Mouse (Mus musculus) neural tube, embryonic 11.5 days (tissue): ENCODE data around the gene Rnf186. TPM values are rescaled to one million over a fixed set of nuclear protein-coding genes. Genes with fewer than 3 reads are reported as not detected.
A peak's percentile ranks its signal among the peaks of the same experiment; 100 is the strongest.

Experiments
- ATAC-seq: fragments of 200-750 bp; cut with Nextera tagmentation; 2 replicates; pipeline ENCODE4 v1.8.0; 2017; ENCODE audit warnings: moderate number of reproducible peaks, mild to moderate bottlenecking, moderate TSS enrichment, moderate library complexity; ENCODE audit not compliant: insufficient read depth, low FRiP score, low TSS enrichment
- DNase-seq: peaks from one replicate; pipeline ENCODE4 v3.0.0-alpha.2; 2015; ENCODE audit warnings: low spot score
- H3K27ac ChIP-seq: fragments of 300-500 bp; sonication (generic); 2 replicates; pipeline ENCODE4 v1.5.1; 2014; ENCODE audit warnings: low read depth, mild to moderate bottlenecking, low read length
- H3K27me3 ChIP-seq: fragments of 300-500 bp; sonication (generic); 2 replicates; pipeline ENCODE4 v1.6.1; 2014; ENCODE audit warnings: mild to moderate bottlenecking, low read length, mixed read lengths; ENCODE audit not compliant: control insufficient read depth, insufficient read depth
- H3K36me3 ChIP-seq: fragments of 300-500 bp; sonication (generic); 2 replicates; pipeline ENCODE4 v1.6.1; 2014; ENCODE audit warnings: mild to moderate bottlenecking, low read length, moderate library complexity, mixed read lengths; ENCODE audit not compliant: control insufficient read depth, insufficient read depth
- H3K4me1 ChIP-seq: fragments of 300-500 bp; sonication (generic); 2 replicates; pipeline ENCODE4 v1.6.1; 2014; ENCODE audit warnings: low read length, mixed read lengths; ENCODE audit not compliant: control insufficient read depth, insufficient read depth
- H3K4me2 ChIP-seq: fragments of 300-500 bp; sonication (generic); 2 replicates; pipeline ENCODE4 v1.6.1; 2014; ENCODE audit warnings: low read depth, mild to moderate bottlenecking, moderate library complexity
- H3K4me3 ChIP-seq: fragments of 300-500 bp; sonication (generic); 2 replicates; pipeline ENCODE4 v1.5.1; 2014; ENCODE audit warnings: low read depth, low read length
- H3K9ac ChIP-seq: fragments of 300-500 bp; sonication (generic); 2 replicates; pipeline ENCODE4 v1.6.1; 2014; ENCODE audit warnings: mild to moderate bottlenecking, low read length
- H3K9me3 ChIP-seq: fragments of 300-500 bp; sonication (generic); 2 replicates; pipeline ENCODE4 v1.6.1; 2016; ENCODE audit warnings: low read length; ENCODE audit not compliant: control insufficient read depth
- WGBS: fragments of 180-500 bp; shearing (Covaris S2); extraction: QIAGEN DNeasy Blood & Tissue Kit; methylation state at CpG from one replicate; pipeline ENCODE4 v1.1.7; 2014; 5-methylcytosine and 5-hydroxymethylcytosine counted together
- polyA plus RNA-seq: library from polyadenylated mRNA; unstranded; fragments of >200 nt; fragmentation: Nextera tagmentation; extraction: Ambion mirVana; gene quantifications from 2 replicates; pipeline ENCODE4 v1.2.1, GENCODE M21; 2014

Gene Rnf186
- not detected in 2 replicates for polyA plus RNA-seq

GRCm38 (mm10) chr4:138966866-138967265 is at the start of gene Rnf186:
TSS of gene Rnf186 (plus strand) at chr4:138967112.
- 94% methylated on average over 13 of the region's 13 CpGs for WGBS
- Histone ChIP-seq H3K4me2 (no peak within 1 kb of the TSS), H3K36me3 (no peaks in the 10 kb centered on the region), H3K27ac (no peak within 1 kb of the TSS), H3K4me1 (no peaks in the 10 kb centered on the region), H3K4me3 (no peak within 1 kb of the TSS), H3K27me3 (no peaks in the 10 kb centered on the region), H3K9me3 (no peaks in the 10 kb centered on the region), H3K9ac (no peak within 1 kb of the TSS)
- DNase-seq (no peak), ATAC-seq (no peak)

GRCm38 (mm10) chr4:138917282-138917681 is 49.6 kb upstream of the Rnf186 start:
- Histone ChIP-seq H3K4me2 (no peak overlapping the region), H3K36me3 (no peaks in the 10 kb centered on the region), H3K4me1 (peaks cover 4% of the 10 kb centered on the region; the same call in 1 of the 2 replicates), H3K4me3 (no peak overlapping the region), H3K27me3 (no peaks in the 10 kb centered on the region), H3K9ac (no peak overlapping the region), H3K27ac (no peak overlapping the region), H3K9me3 (no peaks in the 10 kb centered on the region)
- WGBS, result 84% methylated on average over 9 of the region's 9 CpGs
- DNase-seq (no peak), ATAC-seq (no peak)

DNA sequence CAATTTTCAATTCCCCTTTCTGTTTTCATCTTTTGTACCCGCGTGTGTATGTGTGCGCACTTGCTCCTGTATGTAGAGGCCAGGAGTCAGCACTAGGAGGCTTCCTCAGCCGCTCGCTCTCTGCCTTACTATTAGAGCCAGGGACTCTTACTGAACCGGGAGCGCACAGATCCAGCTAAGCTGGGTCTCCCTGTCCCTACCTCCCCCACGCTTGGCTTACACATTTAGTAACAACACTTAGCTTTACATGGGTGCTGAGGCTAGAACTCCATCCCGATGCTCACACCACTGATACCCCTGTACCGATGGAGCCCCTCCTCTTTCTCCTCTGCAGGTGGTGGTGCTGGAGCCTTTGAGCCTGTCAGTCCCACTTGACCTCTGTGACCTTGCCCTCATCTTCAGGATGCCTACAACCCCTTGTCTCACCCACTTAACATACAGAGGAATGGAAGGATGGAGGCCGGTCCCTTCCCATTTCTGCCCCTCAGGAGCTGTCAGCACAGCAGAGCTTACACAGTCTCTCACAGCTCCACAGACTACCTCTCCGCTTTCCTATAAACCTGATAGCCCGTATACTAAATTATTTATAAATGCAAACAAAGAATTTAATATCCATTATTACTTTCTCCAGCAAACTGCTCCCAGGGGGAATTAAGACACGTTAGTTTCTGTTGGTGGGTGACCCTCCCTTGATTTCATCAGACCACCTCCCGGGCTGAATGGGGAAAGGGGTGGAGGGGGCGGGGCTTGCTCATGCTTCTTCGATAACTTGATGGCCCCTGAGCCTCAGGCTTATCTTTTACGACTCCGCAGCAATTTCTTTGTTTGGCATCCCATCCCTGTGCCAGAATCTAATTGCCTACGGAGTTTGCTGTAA is 45.4 kb upstream of the Rnf186 start:
- H3K27ac ChIP-seq, result no peak overlapping the region
- H3K4me2 ChIP-seq, result peak overlapping the region; percentile 31
- H3K4me1 ChIP-seq, result no peaks in the 10 kb centered on the region
- 40% methylated on average over 20 of the region's 20 CpGs for WGBS
- H3K9ac ChIP-seq, result no peak overlapping the region
- no peaks in the 10 kb centered on the region for H3K36me3 ChIP-seq
- ATAC-seq (no peak), DNase-seq (no peak)
- H3K4me3 ChIP-seq, result no peak overlapping the region
- H3K9me3 ChIP-seq, result no peaks in the 10 kb centered on the region
- H3K27me3 ChIP-seq, result no peaks in the 10 kb centered on the region

DNA sequence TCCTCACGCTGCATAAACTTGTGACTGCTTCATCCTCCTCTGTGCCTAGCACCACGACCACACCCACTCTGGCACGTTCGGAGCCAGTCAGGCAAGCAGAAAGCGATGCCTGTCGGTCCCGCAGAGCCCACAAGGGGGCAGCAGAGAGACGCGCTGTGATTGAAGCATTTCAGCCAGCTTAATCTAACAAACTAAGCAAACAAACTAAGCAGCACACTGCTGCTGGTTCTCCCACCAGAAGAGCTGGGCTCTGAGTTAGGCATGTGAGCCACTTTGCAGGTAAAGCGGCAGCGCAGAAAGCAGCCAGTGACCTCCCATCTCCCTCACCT is 44.8 kb upstream of the Rnf186 start:
- Histone ChIP-seq H3K4me2 (peak overlapping the region; percentile 31), H3K9me3 (no peaks in the 10 kb centered on the region), H3K4me1 (no peaks in the 10 kb centered on the region), H3K27ac (no peak overlapping the region), H3K27me3 (no peaks in the 10 kb centered on the region), H3K36me3 (no peaks in the 10 kb centered on the region), H3K4me3 (no peak overlapping the region), H3K9ac (no peak overlapping the region)
- ATAC-seq (no peak), DNase-seq (peak; percentile 94)
- under 1% methylated on average over 11 of the region's 11 CpGs for WGBS

- Histone ChIP-seq H3K4me3 (no peak overlapping the region), H3K9ac (no peak overlapping the region), H3K27me3 (no peaks in the 10 kb centered on the region), H3K9me3 (no peaks in the 10 kb centered on the region), H3K4me1 (no peaks in the 10 kb centered on the region), H3K4me2 (no peak overlapping the region), H3K36me3 (no peaks in the 10 kb centered on the region), H3K27ac (no peak overlapping the region)
- DNase-seq, result no peak
- 79% methylated on average over 2 of the region's 2 CpGs for WGBS
- ATAC-seq, result no peak
These were observed 41.4 kb upstream of the Rnf186 start for GRCm38 (mm10) chr4:138925561-138925960.

DNA sequence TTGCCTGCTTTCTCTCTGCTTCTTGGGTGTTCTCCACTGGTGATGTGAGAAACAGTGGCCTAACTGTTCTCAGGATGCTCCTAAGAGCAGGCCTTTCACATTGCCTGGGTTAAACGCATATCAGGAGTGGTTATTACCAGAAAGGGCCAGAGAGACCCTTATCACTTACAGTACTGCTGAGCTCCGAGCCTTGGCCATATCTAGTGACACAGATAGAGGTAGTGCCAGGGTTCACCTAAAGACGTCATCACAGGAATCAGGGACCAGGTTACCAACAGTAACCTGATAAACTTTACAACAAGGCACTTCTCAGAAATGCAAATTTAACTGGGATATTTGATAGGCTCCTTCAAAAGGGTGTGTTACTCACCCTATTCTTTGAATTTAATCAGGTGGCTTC is 33.0 kb upstream of the Rnf186 start:
- H3K4me2 ChIP-seq, result no peak overlapping the region
- H3K36me3 ChIP-seq, result no peaks in the 10 kb centered on the region
- H3K4me3 ChIP-seq, result no peak overlapping the region
- H3K27me3 ChIP-seq, result no peaks in the 10 kb centered on the region
- H3K27ac ChIP-seq, result no peak overlapping the region
- WGBS, result 78% methylated on average over 3 of the region's 3 CpGs
- DNase-seq, result no peak
- no peak for ATAC-seq
- H3K9ac ChIP-seq, result no peak overlapping the region
- no peaks in the 10 kb centered on the region for H3K4me1 ChIP-seq
- no peaks in the 10 kb centered on the region for H3K9me3 ChIP-seq

DNA sequence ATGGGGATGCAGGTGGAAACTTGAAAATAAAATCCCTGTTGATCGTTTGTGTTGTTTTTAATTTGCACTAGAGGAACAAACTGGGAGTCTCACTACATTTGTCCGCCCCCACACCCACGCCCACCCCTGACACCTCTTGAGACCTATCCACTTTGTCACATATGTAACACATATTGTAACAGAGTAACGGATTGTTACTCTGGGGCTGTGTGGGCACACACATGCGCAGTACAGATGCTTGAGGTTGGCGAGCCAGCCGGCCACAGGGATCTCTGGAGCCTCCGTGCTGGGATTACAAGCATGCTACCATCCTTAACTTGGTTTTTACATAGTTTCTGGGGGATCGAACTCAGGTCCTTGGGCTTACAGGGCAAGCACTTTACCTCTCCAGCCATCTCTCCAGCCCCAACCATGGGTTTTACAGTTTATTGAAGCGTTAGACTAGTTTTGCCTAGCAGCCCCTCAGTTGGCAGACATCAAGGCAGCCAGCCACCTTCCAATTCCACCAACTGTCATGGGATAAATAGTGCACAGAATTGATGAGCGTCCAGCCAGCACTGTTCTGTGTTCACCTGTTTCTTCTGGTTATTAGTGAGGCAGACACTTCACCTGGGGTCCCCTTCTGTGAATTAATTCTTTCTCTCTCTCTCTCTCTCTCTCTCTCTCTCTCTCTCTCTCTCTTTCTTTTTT is 32.3 kb upstream of the Rnf186 start:
- no peaks in the 10 kb centered on the region for H3K36me3 ChIP-seq
- no peak overlapping the region for H3K9ac ChIP-seq
- H3K9me3 ChIP-seq, result no peaks in the 10 kb centered on the region
- no peaks in the 10 kb centered on the region for H3K27me3 ChIP-seq
- no peaks in the 10 kb centered on the region for H3K4me1 ChIP-seq
- ATAC-seq (no peak), DNase-seq (no peak)
- no peak overlapping the region for H3K4me2 ChIP-seq
- no peak overlapping the region for H3K4me3 ChIP-seq
- H3K27ac ChIP-seq, result no peak overlapping the region
- 88% methylated on average over 11 of the region's 11 CpGs for whole genome bisulfite sequencing

GRCm38 (mm10) chr4:138938495-138939269 is 28.2 kb upstream of the Rnf186 start:
- no peak for ATAC-seq
- Histone ChIP-seq H3K4me2 (no peak overlapping the region), H3K4me1 (no peaks in the 10 kb centered on the region), H3K9ac (no peak overlapping the region), H3K27me3 (no peaks in the 10 kb centered on the region), H3K9me3 (no peaks in the 10 kb centered on the region), H3K36me3 (no peaks in the 10 kb centered on the region), H3K4me3 (no peak overlapping the region), H3K27ac (no peak overlapping the region)
- no peak for DNase-seq
- 88% methylated on average over 10 of the region's 10 CpGs for WGBS
